Mouse (Mus musculus): ENCODE data around the gene Ndufa11. TPM values are rescaled to one million over a fixed set of nuclear protein-coding genes. Genes with fewer than 3 reads are reported as not detected.

The Ndufa11 gene
- total and polyA plus RNA-seq, 2 experiments from 2014 or later, result 501 to 728 TPM

GRCm38 (mm10) chr17:56727659-56728058 lies 10.1 kb downstream of the Ndufa11 start:
- Histone ChIP-seq H3K27ac (no peak overlapping the region), H3K4me1 (ENCODE audit: insufficient read depth, low read length) (no peaks in the 10 kb centered on the region), H3K9ac (replicated peaks; ENCODE audit: low read length) (no peak overlapping the region), H3K36me3 (ENCODE audit: insufficient read depth, low read length) (peaks cover 13% of the 10 kb centered on the region), H3K4me3 (ENCODE audit: low read length) (no peak overlapping the region), H3K9me3 (ENCODE audit: low read length) (no peaks in the 10 kb centered on the region), H3K27me3 (ENCODE audit: insufficient read depth, low read length) (no peaks in the 10 kb centered on the region), H3K4me2 (ENCODE audit: low read depth, low read length) (no peak overlapping the region)
- TF ChIP-seq CTCF (IDR thresholded peaks at IDR 0.05; ENCODE audit: low read depth), result no peak
- no peak for ATAC-seq
- no peak for DNase-seq (ENCODE audit: low spot score)
- 14% methylated on average over 12 of the region's 12 CpGs for WGBS

GRCm38 (mm10) chr17:56728117-56728516 lies 10.6 kb downstream of the Ndufa11 start:
- Histone ChIP-seq H3K9ac (replicated peaks; ENCODE audit: low read length) (0 out of 2 replicates have a peak overlapping the region, but pooled peaks have one; percentile 6), H3K9me3 (ENCODE audit: low read length) (no peaks in the 10 kb centered on the region), H3K27ac (no peak overlapping the region), H3K36me3 (ENCODE audit: insufficient read depth, low read length) (peaks cover 9% of the 10 kb centered on the region; the same call in 1 of the 2 replicates), H3K4me3 (ENCODE audit: low read length) (no peak overlapping the region), H3K4me1 (ENCODE audit: insufficient read depth, low read length) (no peaks in the 10 kb centered on the region), H3K27me3 (ENCODE audit: insufficient read depth, low read length) (no peaks in the 10 kb centered on the region), H3K4me2 (ENCODE audit: low read depth, low read length) (no peak overlapping the region)
- DNase-seq (ENCODE audit: low spot score) (no peak), ATAC-seq (no peak)
- WGBS, result 35% methylated on average over 12 of the region's 12 CpGs
- no peak for TF ChIP-seq CTCF (IDR thresholded peaks at IDR 0.05; ENCODE audit: low read depth)

- no peaks in the 10 kb centered on the region for H3K9me3 ChIP-seq (ENCODE audit: low read length)
- no peaks in the 10 kb centered on the region for H3K27me3 ChIP-seq (ENCODE audit: insufficient read depth, low read length)
- DNase-seq (ENCODE audit: low spot score) (peak; percentile 23), ATAC-seq (no peak)
- no peak overlapping the region for H3K9ac ChIP-seq (replicated peaks; ENCODE audit: low read length)
- no peaks in the 10 kb centered on the region for H3K36me3 ChIP-seq (ENCODE audit: insufficient read depth, low read length)
- WGBS, result 28% methylated on average over 6 of the region's 6 CpGs
- no peak for TF ChIP-seq CTCF (IDR thresholded peaks at IDR 0.05; ENCODE audit: low read depth)
- H3K4me2 ChIP-seq (ENCODE audit: low read depth, low read length), result no peak overlapping the region
- H3K4me3 ChIP-seq (ENCODE audit: low read length), result no peak overlapping the region
- no peaks in the 10 kb centered on the region for H3K4me1 ChIP-seq (ENCODE audit: insufficient read depth, low read length)
- no peak overlapping the region for H3K27ac ChIP-seq
These were observed 11.6 kb downstream of the Ndufa11 start for GRCm38 (mm10) chr17:56729151-56729550.

- H3K27ac ChIP-seq, result no peak overlapping the region
- 27% methylated on average over 2 of the region's 2 CpGs for WGBS
- H3K9me3 ChIP-seq (ENCODE audit: low read length), result no peaks in the 10 kb centered on the region
- DNase-seq (ENCODE audit: low spot score), result no peak
- no peak for TF ChIP-seq CTCF (IDR thresholded peaks at IDR 0.05; ENCODE audit: low read depth)
- H3K27me3 ChIP-seq (ENCODE audit: insufficient read depth, low read length), result no peaks in the 10 kb centered on the region
- H3K36me3 ChIP-seq (ENCODE audit: insufficient read depth, low read length), result no peaks in the 10 kb centered on the region
- no peak for ATAC-seq
- H3K4me1 ChIP-seq (ENCODE audit: insufficient read depth, low read length), result no peaks in the 10 kb centered on the region
- no peak overlapping the region for H3K9ac ChIP-seq (replicated peaks; ENCODE audit: low read length)
- no peak overlapping the region for H3K4me2 ChIP-seq (ENCODE audit: low read depth, low read length)
- H3K4me3 ChIP-seq (ENCODE audit: low read length), result no peak overlapping the region
These were observed 12.1 kb downstream of the Ndufa11 start for GRCm38 (mm10) chr17:56729656-56730055.

GRCm38 (mm10) chr17:56736534-56736933 lies 19.0 kb downstream of the Ndufa11 start:
- ATAC-seq, result no peak
- no peaks in the 10 kb centered on the region for H3K36me3 ChIP-seq (ENCODE audit: insufficient read depth, low read length)
- no peak overlapping the region for H3K9ac ChIP-seq (replicated peaks; ENCODE audit: low read length)
- no peaks in the 10 kb centered on the region for H3K9me3 ChIP-seq (ENCODE audit: low read length)
- H3K27ac ChIP-seq, result no peak overlapping the region
- H3K4me2 ChIP-seq (ENCODE audit: low read depth, low read length), result no peak overlapping the region
- no peaks in the 10 kb centered on the region for H3K27me3 ChIP-seq (ENCODE audit: insufficient read depth, low read length)
- no peaks in the 10 kb centered on the region for H3K4me1 ChIP-seq (ENCODE audit: insufficient read depth, low read length)
- H3K4me3 ChIP-seq (ENCODE audit: low read length), result no peak overlapping the region
- no peak for DNase-seq (ENCODE audit: low spot score)
- TF ChIP-seq CTCF (IDR thresholded peaks at IDR 0.05; ENCODE audit: low read depth), result peak; percentile 38
- 47% methylated on average over 8 of the region's 8 CpGs for WGBS

- H3K4me2 ChIP-seq (ENCODE audit: low read depth, low read length), result no peak overlapping the region
- H3K4me1 ChIP-seq (ENCODE audit: insufficient read depth, low read length), result no peaks in the 10 kb centered on the region
- ATAC-seq (no peak), DNase-seq (ENCODE audit: low spot score) (no peak)
- WGBS, result 79% methylated on average over 10 of the region's 10 CpGs
- TF ChIP-seq CTCF (IDR thresholded peaks at IDR 0.05; ENCODE audit: low read depth), result no peak
- no peaks in the 10 kb centered on the region for H3K36me3 ChIP-seq (ENCODE audit: insufficient read depth, low read length)
- no peaks in the 10 kb centered on the region for H3K27me3 ChIP-seq (ENCODE audit: insufficient read depth, low read length)
- H3K27ac ChIP-seq, result no peak overlapping the region
- H3K9me3 ChIP-seq (ENCODE audit: low read length), result no peaks in the 10 kb centered on the region
- H3K9ac ChIP-seq (replicated peaks; ENCODE audit: low read length), result no peak overlapping the region
- H3K4me3 ChIP-seq (ENCODE audit: low read length), result no peak overlapping the region
These were observed 20.7 kb downstream of the Ndufa11 start for GRCm38 (mm10) chr17:56738221-56738620.

- no peaks in the 10 kb centered on the region for H3K9me3 ChIP-seq (ENCODE audit: low read length)
- ATAC-seq, result no peak
- TF ChIP-seq CTCF (IDR thresholded peaks at IDR 0.05; ENCODE audit: low read depth), result no peak
- H3K36me3 ChIP-seq (ENCODE audit: insufficient read depth, low read length), result no peaks in the 10 kb centered on the region
- H3K27ac ChIP-seq, result no peak overlapping the region
- DNase-seq (ENCODE audit: low spot score), result no peak
- 80% methylated on average over 17 of the region's 17 CpGs for WGBS
- H3K4me2 ChIP-seq (ENCODE audit: low read depth, low read length), result no peak overlapping the region
- H3K4me1 ChIP-seq (ENCODE audit: insufficient read depth, low read length), result no peaks in the 10 kb centered on the region
- no peak overlapping the region for H3K4me3 ChIP-seq (ENCODE audit: low read length)
- no peaks in the 10 kb centered on the region for H3K27me3 ChIP-seq (ENCODE audit: insufficient read depth, low read length)
- H3K9ac ChIP-seq (replicated peaks; ENCODE audit: low read length), result no peak overlapping the region
These were observed 22.7 kb downstream of the Ndufa11 start for GRCm38 (mm10) chr17:56740118-56740787.
